Mouse (Mus musculus): ENCODE measurements at regions not wholly inside any gene's neighbourhood (a gene's known extent, or its start where the extent isn't known, plus 50 kb on each side); places are given as distances from the start of the nearest gene placed in this dataset.

- no peak for TF ChIP-seq POLR2A (IDR thresholded peaks at IDR 0.05; ENCODE audit: borderline replicate concordance, insufficient read depth, low read length)
- no peak for TF ChIP-seq CTCF (IDR thresholded peaks at IDR 0.05; ENCODE audit: borderline replicate concordance, insufficient read depth, low read depth, low read length)
These were observed 72.5 kb upstream of the Hs6st1 start for GRCm38 (mm10) chr1:35995691-35996090.
